Mouse (Mus musculus) spleen, embryonic (tissue): ENCODE data around the gene Olfr397.

Source experiments
- CTCF ChIA-PET: fragments of 350-600 bp; sonication (Branson Sonifier 250); formaldehyde crosslinking; loops from one replicate; lab custom pipeline; 2022; lab: Charles Lee

Gene Olfr397

DNA sequence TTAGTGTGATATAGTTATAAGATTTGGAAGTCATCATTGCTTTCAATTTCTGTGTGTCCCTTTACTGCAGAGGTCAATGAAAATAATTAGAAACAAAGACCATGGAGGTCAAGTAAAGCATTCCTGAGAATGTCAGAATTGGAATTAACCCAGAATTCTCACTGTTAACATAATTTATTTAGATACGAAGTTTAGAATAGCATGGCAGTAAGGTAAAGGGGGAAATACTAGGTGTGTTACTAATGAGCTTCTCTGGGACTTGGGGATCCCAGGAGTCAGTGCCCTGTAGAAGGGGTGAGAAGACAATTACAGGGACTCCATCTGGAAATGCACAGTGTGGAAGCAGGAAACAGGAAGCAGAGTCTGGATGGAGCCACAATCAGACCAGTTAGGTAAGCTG lies at the start of gene Olfr397:
Gene Olfr397, plus strand, starts transcription at position 301 of the 400 bp plus-strand sequence.
- CTCF ChIA-PET = no interaction called here

DNA sequence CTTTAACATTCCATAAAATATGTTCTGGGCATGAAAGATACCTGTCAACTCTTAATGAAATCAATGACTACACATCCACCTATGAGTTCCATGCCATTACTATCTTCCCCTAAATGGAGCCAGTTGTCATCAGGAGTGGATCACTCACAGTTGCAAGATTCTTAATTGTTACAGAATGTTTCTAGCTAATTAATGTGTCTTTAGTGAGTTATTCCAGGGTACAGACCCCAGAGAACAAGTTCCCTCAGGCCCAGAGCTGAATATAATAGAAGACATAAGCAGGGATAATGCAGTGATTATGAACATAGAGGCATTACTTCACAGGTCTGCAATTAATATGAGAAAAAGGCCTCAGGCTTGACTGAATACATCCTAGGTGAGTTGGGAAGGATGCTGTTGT lies 24.2 kb upstream of the Olfr397 start, which contains the start of gene Olfr23:
Gene Olfr23, plus strand, starts transcription at position 301 of the 400 bp plus-strand sequence.
- CTCF ChIA-PET = no interaction called here

DNA sequence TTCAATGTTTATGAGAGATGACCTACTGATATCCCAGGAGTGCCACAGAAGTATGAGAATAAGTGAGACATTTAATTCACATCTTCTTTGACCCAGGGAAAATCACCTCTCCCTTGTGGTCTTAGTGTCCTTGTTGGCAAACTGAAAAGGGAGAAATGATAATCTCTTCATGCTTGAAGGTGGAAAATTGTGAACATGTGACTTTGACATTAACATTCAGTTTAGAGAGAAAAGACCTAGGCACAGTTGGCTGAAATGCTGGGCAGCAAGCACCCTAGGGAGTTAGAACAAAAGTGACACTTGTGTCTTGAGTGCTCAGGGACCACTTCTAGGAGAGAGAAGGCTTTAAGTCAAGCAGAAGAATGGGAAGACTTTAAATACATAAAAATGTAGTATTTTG lies 29.7 kb downstream of the Olfr397 start, which contains the start of gene Olfr398:
Gene Olfr398, minus strand, starts transcription at position 101 of the 400 bp plus-strand sequence.
- CTCF ChIA-PET = no interaction called here

DNA sequence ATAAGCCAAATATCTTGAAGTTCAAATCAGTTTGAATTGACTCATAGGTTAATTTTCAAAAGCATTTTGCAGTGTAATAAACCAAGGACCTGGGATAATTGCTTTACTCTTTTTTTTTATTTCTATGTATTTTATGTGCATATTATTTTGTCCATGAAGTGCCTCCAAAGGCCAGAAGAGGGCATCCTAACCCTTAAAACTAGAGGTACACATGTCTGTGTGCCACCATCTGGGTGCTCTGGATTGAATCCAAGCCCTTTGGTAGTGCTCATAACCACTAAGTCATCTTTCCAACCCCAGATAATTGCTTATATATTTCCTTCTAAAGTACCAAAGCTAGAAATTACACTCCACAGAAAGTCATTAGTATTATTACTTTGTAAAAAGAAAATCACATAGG lies 32.5 kb downstream of the Olfr397 start:
- CTCF ChIA-PET = no interaction called here
